In the genomic region with DNA sequence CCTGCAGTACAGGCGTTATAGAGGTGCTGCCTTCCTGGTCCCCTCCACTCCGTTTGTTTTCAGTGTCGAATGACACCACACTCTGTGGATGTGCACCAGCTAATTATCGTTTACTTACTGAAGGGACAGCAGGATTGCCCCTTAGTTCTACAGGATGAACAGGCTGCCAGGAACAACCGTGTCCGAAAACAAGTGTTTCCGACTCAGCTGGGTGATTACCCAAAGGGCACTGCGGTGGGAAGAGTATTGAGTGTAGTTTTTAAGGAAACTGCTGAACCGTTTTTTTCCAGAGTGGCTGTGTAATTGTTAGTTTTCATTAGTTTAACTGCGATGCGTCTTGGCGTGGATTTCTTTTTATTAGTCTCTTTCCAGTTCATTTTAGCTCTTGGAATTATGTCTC, we compare ENCODE assay signal across 24 mouse cellular contexts. TPM values are rescaled to one million over a fixed set of nuclear protein-coding genes. Genes with fewer than 3 reads are reported as not detected.
DNase-seq lines count a peak whose midpoint lies in the region; ATAC-seq and TF ChIP-seq lines count a peak whose summit lies in the region.
"Had no signal": no experiment of that assay in that cellular context is flagged by ENCODE, and none has a peak within 500 bp of the region (broad histone marks: within the 10 kb centered on the region; RNA-seq: fewer than 3 reads in every experiment).

No protein-coding gene starts in this region.

- peak; percentile 23 for DNase-seq in hindbrain, postnatal 0 days (ENCODE audit: low spot score)
- DNase-seq in kidney, adult 11 months, result peak; percentile 36
- DNase-seq in kidney, postnatal 0 days (ENCODE audit: low spot score), result no peak
- no peak for DNase-seq in cerebellum, adult 9-11 months
- DNase-seq: adrenal gland, adult 2 months; cerebellum, postnatal 10 days; heart, postnatal 14 days; lung, adult 2 months; lung, postnatal 36 days; right cerebral cortex, postnatal 14 days; spleen, adult 18-20 months; thymus, adult 18-20 months; thymus, postnatal 4 days had no signal

- no peak overlapping the region for H3K4me2 ChIP-seq in forebrain, embryonic 13.5 days
- H3K4me2 ChIP-seq in forebrain, embryonic 15.5 days (replicated peaks), result no peak overlapping the region
- H3K4me2 ChIP-seq in hindbrain, postnatal 0 days (ENCODE audit: low read depth, low read length), result no peak overlapping the region
- no peak overlapping the region for H3K4me2 ChIP-seq in hindbrain, embryonic 13.5 days
- peak overlapping the region; percentile 23; the same call in 1 of the 2 replicates for H3K4me2 ChIP-seq in kidney, postnatal 0 days (ENCODE audit: low read length)
- H3K4me2 ChIP-seq: embryonic facial prominence, embryonic 13.5 days; hindbrain, embryonic 15.5 days; limb, embryonic 13.5 days; neural tube, embryonic 15.5 days; stomach, embryonic 15.5 days had no signal

- H3K4me1 ChIP-seq in forebrain, embryonic 13.5 days, result peaks cover 13% of the 10 kb centered on the region
- 0 out of 2 replicates have a peak, but pooled peaks cover 9% of the 10 kb centered on the region for H3K4me1 ChIP-seq in forebrain, embryonic 15.5 days
- no peaks in the 10 kb centered on the region; the same call in 1 of the 2 replicates for H3K4me1 ChIP-seq in hindbrain, postnatal 0 days (ENCODE audit: insufficient read depth, low read length)
- peaks cover 18% of the 10 kb centered on the region; the same call in 1 of the 2 replicates for H3K4me1 ChIP-seq in hindbrain, embryonic 13.5 days (replicated peaks)
- peaks cover 26% of the 10 kb centered on the region for H3K4me1 ChIP-seq in kidney, postnatal 0 days (replicated peaks; ENCODE audit: insufficient read depth, low read length)

- H3K36me3 ChIP-seq in forebrain, embryonic 13.5 days (ENCODE audit: poor library complexity, severe bottlenecking), result no peaks in the 10 kb centered on the region
- no peaks in the 10 kb centered on the region for H3K36me3 ChIP-seq in forebrain, embryonic 15.5 days
- no peaks in the 10 kb centered on the region for H3K36me3 ChIP-seq in hindbrain, postnatal 0 days (ENCODE audit: insufficient read depth, low read length)
- H3K36me3 ChIP-seq in hindbrain, embryonic 13.5 days, result no peaks in the 10 kb centered on the region
- no peaks in the 10 kb centered on the region for H3K36me3 ChIP-seq in kidney, postnatal 0 days (ENCODE audit: insufficient read depth, low read length)
- H3K36me3 ChIP-seq: embryonic facial prominence, embryonic 13.5 days; hindbrain, embryonic 15.5 days; limb, embryonic 13.5 days; stomach, embryonic 15.5 days had no signal

- no peak for TF ChIP-seq CTCF in hindbrain, postnatal 0 days (IDR thresholded peaks at IDR 0.05; ENCODE audit: low read depth)
- TF ChIP-seq CTCF in kidney, postnatal 0 days (IDR thresholded peaks at IDR 0.05; ENCODE audit: low read depth), result no peak

- H3K27me3 ChIP-seq in forebrain, embryonic 13.5 days, result no peaks in the 10 kb centered on the region
- no peaks in the 10 kb centered on the region for H3K27me3 ChIP-seq in forebrain, embryonic 15.5 days
- no peaks in the 10 kb centered on the region for H3K27me3 ChIP-seq in hindbrain, postnatal 0 days (ENCODE audit: insufficient read depth, low read length)
- no peaks in the 10 kb centered on the region for H3K27me3 ChIP-seq in hindbrain, embryonic 13.5 days
- no peaks in the 10 kb centered on the region for H3K27me3 ChIP-seq in kidney, postnatal 0 days (ENCODE audit: insufficient read depth, low read length)
- H3K27me3 ChIP-seq: embryonic facial prominence, embryonic 13.5 days; hindbrain, embryonic 15.5 days; limb, embryonic 13.5 days; neural tube, embryonic 15.5 days; stomach, embryonic 15.5 days had no signal

- ATAC-seq in forebrain, embryonic 13.5 days, result no peak
- ATAC-seq in forebrain, embryonic 15.5 days (replicated peaks), result no peak
- ATAC-seq in hindbrain, postnatal 0 days, result no peak
- ATAC-seq in hindbrain, embryonic 13.5 days (ENCODE audit: low FRiP score), result no peak
- no peak for ATAC-seq in kidney, postnatal 0 days (replicated peaks; ENCODE audit: low FRiP score, low read depth)
- no peak for ATAC-seq in frontal cortex, adult (ENCODE audit: low TSS enrichment)
- ATAC-seq: intestine, postnatal 0 days; midbrain, embryonic 16.5 days had no signal

- H3K9ac ChIP-seq in forebrain, embryonic 13.5 days, result no peak overlapping the region
- no peak overlapping the region for H3K9ac ChIP-seq in forebrain, embryonic 15.5 days (replicated peaks)
- H3K9ac ChIP-seq in hindbrain, postnatal 0 days (replicated peaks; ENCODE audit: low read length), result no peak overlapping the region
- no peak overlapping the region for H3K9ac ChIP-seq in hindbrain, embryonic 13.5 days
- H3K9ac ChIP-seq in kidney, postnatal 0 days (ENCODE audit: low read depth, low read length), result no peak overlapping the region
- H3K9ac ChIP-seq: embryonic facial prominence, embryonic 13.5 days; hindbrain, embryonic 15.5 days; limb, embryonic 13.5 days; neural tube, embryonic 15.5 days; stomach, embryonic 15.5 days had no signal

- no peak overlapping the region for H3K4me3 ChIP-seq in forebrain, embryonic 13.5 days
- H3K4me3 ChIP-seq in forebrain, embryonic 15.5 days, result no peak overlapping the region
- no peak overlapping the region for H3K4me3 ChIP-seq in hindbrain, postnatal 0 days (ENCODE audit: low read length)
- H3K4me3 ChIP-seq in hindbrain, embryonic 13.5 days, result no peak overlapping the region
- no peak overlapping the region for H3K4me3 ChIP-seq in kidney, postnatal 0 days (replicated peaks; ENCODE audit: low read depth, low read length)
- H3K4me3 ChIP-seq: embryonic facial prominence, embryonic 13.5 days; hindbrain, embryonic 15.5 days; limb, embryonic 13.5 days; neural tube, embryonic 15.5 days; stomach, embryonic 15.5 days had no signal

- H3K27ac ChIP-seq in forebrain, embryonic 13.5 days, result 0 out of 2 replicates have a peak overlapping the region, but pooled peaks have one; percentile 15
- no peak overlapping the region for H3K27ac ChIP-seq in forebrain, embryonic 15.5 days (replicated peaks)
- no peak overlapping the region for H3K27ac ChIP-seq in hindbrain, postnatal 0 days
- no peak overlapping the region for H3K27ac ChIP-seq in hindbrain, embryonic 13.5 days
- peak overlapping the region; percentile 20 for H3K27ac ChIP-seq in kidney, postnatal 0 days
- H3K27ac ChIP-seq: embryonic facial prominence, embryonic 13.5 days; hindbrain, embryonic 15.5 days; limb, embryonic 13.5 days; neural tube, embryonic 15.5 days; stomach, embryonic 15.5 days had no signal

- 68% methylated on average over 12 of the region's 12 CpGs for WGBS in forebrain, embryonic 13.5 days
- WGBS in forebrain, embryonic 15.5 days, result 62% methylated on average over 12 of the region's 12 CpGs
- 50% methylated on average over 12 of the region's 12 CpGs for whole genome bisulfite sequencing in hindbrain, postnatal 0 days
- 63% methylated on average over 12 of the region's 12 CpGs for WGBS in hindbrain, embryonic 13.5 days
- WGBS in kidney, postnatal 0 days, result 26% methylated on average over 12 of the region's 12 CpGs

- no peaks in the 10 kb centered on the region for H3K9me3 ChIP-seq in forebrain, embryonic 13.5 days (replicated peaks)
- H3K9me3 ChIP-seq in forebrain, embryonic 15.5 days, result no peaks in the 10 kb centered on the region
- no peaks in the 10 kb centered on the region for H3K9me3 ChIP-seq in hindbrain, postnatal 0 days (ENCODE audit: low read length)
- H3K9me3 ChIP-seq in hindbrain, embryonic 13.5 days, result no peaks in the 10 kb centered on the region
- no peaks in the 10 kb centered on the region for H3K9me3 ChIP-seq in kidney, postnatal 0 days (replicated peaks; ENCODE audit: low read length)
- H3K9me3 ChIP-seq: embryonic facial prominence, embryonic 13.5 days; hindbrain, embryonic 15.5 days; limb, embryonic 13.5 days; neural tube, embryonic 15.5 days; stomach, embryonic 15.5 days had no signal

RNA-seq across cellular contexts. Expression of gene Ctdspl, which starts 9.8 kb away (rescaled TPM):
- polyA plus RNA-seq in forebrain, embryonic 13.5 days (2015; fragmentation: Nextera tagmentation; extraction: Ambion mirVana), result 6.8 and 8.0 TPM in 2 replicates
- 5.6 and 7.7 TPM in 2 replicates for polyA plus RNA-seq in forebrain, embryonic 15.5 days (2015; fragmentation: Nextera tagmentation; extraction: Ambion mirVana)
- total RNA-seq in hindbrain, postnatal 0 days (2014; rRNA removed), result 7.6 and 8.4 TPM in 2 replicates
- polyA plus RNA-seq in hindbrain, postnatal 0 days (2015; fragmentation: Nextera tagmentation; extraction: Ambion mirVana), result 5.5 and 7.0 TPM in 2 replicates
- 7.3 and 8.1 TPM in 2 replicates for polyA plus RNA-seq in hindbrain, embryonic 13.5 days (2015; fragmentation: Nextera tagmentation; extraction: Ambion mirVana)
- 21.9 and 24.2 TPM in 2 replicates for polyA plus RNA-seq in kidney, postnatal 0 days (2015; fragmentation: Nextera tagmentation; extraction: Ambion mirVana)

Comparison
In these comparisons a context has a peak if more than half of its experiments do, and no peak if none do; other contexts are left out.
1. H3K27ac ChIP-seq: peak in forebrain, embryonic 13.5 days (single experiment) and kidney, postnatal 0 days (single experiment); none in forebrain, embryonic 15.5 days (single experiment), hindbrain, postnatal 0 days (single experiment) and hindbrain, embryonic 13.5 days (single experiment).
2. DNase-seq: peak in hindbrain, postnatal 0 days (single experiment) and kidney, adult 11 months (single experiment); none in kidney, postnatal 0 days (single experiment) and cerebellum, adult 9-11 months (single experiment).